Mouse (Mus musculus) CD4-positive, CD25-positive, alpha-beta regulatory T cell, adult 2 months (primary cell): Measurements from ENCODE around the gene Bicc1.

Experiments
- DNase-seq: peaks from one replicate; pipeline ENCODE4 v3.0.0-alpha.2; 2012; ENCODE audit warnings: low read depth, low spot score

Bicc1 gene

DNA sequence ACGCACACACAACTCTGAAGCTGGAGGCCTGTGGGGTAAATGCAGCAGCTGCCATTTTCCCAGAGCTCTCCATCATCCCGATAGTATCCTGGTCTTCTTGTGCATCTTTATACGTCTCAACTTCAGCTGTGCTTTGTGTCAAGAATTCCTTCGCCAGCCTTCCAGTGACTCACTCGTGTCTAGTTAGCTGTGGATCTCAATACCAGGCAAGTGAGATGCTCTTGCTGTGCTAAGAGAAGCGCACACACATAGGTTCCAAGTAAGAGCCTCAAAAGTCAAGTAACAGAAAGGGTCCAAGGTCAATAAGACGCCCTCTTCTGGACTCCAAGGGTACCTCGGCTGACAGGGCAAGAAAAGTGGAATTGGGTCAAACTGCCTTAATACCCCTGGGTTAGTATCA, 37.0 kb downstream of the Bicc1 start:
- no peak for DNase-seq

- no peak for DNase-seq
Measured at GRCm38 (mm10) chr10:71120769-71121165, 38.7 kb downstream of the Bicc1 start.

DNA sequence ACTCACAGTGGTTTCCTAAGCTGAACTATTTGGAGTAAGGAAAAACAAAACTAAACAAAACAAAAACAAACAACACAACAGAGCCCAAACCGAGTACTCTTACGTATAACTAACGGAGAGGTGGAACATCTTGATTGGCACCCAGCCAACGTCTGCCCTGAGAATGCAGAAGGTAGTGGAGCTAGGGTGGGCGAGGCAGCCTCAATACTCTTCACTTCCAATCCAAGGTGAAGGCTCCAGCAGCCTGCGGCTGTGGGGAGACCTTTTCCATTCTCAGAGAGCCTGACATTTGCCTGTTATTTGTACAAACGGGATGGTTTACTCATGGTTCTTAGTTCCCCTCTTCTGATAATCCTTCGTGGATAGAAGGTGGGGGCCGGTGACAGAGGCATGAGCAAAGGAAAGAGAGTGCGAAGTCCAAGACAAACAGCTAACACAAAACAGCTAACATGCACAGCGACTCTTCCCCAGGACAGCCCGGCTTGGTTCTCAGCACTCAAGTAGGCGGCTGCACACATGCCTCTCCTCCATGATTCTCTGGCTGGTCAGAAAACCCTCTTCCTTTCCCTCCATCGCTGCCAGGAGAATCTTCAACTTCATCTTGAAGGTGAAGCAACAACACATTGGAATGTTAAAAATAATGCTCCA, 39.3 kb downstream of the Bicc1 start:
- no peak for DNase-seq

GRCm38 (mm10) chr10:71119120-71119847, 40.2 kb downstream of the Bicc1 start:
- no peak for DNase-seq

- no peak for DNase-seq
Measured at GRCm38 (mm10) chr10:71117766-71118165, 41.7 kb downstream of the Bicc1 start.

- DNase-seq = no peak
Measured at GRCm38 (mm10) chr10:71114260-71114920, 45.1 kb downstream of the Bicc1 start.

GRCm38 (mm10) chr10:71106491-71107205, 52.9 kb downstream of the Bicc1 start:
- DNase-seq = no peak

DNA sequence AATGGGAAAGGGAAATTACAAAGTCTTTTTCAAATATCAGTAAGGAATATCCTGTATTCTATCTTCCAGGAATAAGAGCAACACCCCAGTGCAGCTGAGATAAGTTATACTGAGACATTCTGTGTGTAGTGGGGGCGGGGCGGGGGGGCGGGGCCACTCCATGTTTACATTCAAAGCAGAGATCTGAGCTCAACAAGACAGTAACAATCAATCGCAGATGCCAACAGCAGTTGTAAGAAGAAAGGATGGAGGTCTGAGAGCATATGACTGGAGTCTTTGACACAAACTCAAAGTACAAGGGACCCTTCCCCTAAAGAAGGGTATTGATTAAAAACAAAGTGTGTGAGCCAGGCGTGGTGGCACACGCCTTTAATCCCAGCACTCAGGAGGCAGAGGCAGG, 54.7 kb downstream of the Bicc1 start:
- DNase-seq = no peak

DNA sequence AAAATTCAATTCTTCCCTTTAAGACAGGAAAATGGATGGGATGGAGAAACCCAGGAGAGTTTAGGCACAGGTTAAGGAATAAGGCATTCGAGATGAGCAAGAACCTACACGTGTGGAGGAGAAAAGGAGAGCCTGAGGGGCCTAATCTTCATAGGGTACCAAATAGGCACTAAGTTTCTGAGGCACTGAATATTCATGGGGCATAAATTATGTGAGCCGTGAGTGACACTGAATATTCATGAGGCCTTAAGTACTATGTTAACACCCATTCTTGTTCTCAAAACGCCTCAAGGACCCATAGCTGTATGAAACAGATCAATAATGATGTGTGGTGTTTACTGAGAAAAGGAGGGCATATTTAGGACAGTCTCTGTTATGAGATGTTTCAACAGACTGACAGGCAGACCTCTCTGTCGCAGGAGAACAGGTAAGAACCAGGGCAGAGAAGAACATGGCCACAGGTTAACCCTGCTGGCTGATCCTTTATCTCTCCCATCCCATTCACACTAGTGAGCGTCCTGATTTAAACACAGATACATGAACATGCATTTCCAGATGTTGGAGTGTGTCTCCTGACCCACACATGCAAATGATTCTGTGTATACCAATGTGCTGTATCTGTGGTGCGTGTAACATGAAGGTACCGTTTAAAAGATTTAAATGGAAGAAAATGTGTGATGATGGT, 58.5 kb downstream of the Bicc1 start:
- DNase-seq = no peak

- no peak for DNase-seq
Measured at GRCm38 (mm10) chr10:71094707-71095254, 64.7 kb downstream of the Bicc1 start.

GRCm38 (mm10) chr10:71093312-71093711, 66.2 kb downstream of the Bicc1 start:
- no peak for DNase-seq

GRCm38 (mm10) chr10:71087359-71087716, 72.2 kb downstream of the Bicc1 start:
- no peak for DNase-seq

DNA sequence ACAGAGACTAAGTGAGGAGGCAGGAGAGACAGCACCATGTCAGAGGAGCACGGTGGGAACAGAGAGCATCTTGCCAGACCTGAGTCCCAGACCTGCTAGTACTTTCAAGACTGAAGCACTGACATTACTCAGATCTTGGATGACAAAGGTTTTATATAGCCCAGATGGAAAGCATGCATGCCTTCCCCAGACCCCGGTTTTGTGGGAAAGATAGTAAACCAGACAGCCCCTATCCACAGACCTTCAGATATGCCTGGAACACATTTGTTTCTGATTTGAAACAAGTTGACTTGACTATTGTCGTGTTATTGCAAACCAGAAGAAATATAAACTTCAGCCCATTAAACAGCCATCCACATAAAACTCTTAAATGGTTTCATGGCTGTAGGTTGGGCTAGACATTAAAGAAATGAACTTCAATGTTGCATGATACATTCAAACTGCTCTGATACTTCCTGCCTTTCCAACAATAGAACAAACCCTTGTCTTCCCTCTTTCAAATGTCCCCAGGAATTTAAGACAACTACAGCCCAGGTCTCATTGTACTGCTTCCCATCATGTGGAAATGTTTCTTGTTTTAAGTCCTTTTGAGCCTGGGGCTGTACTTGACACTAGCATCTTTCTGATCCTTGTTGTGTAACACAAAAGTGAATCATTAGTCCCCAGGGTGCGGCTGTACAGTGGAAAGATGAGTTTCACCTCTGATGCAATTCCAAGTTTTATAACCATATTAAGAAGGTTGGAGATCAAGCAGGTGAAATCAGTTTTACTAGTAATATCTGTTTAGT, 72.7 kb downstream of the Bicc1 start:
- DNase-seq = no peak

GRCm38 (mm10) chr10:71082986-71083385, 76.5 kb downstream of the Bicc1 start:
- DNase-seq = no peak

DNA sequence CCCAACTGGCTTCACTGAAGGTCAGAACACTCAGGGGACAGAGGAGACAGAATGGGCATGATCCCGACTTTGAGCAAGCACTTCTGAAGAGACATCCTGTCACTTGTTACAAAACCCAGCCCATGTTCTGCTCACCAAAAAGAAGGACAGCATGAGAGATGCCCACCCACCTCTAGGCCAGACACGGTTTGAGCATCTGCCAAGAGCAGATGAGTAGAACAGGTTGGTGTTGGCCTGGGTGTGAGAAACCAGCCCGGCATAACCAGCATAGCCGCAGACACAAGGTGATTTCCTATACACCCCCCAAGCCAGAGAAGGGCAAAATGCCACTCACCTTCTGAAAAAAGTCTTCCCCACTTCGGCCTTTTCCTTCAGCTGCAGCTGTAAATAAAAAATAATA, 80.6 kb downstream of the Bicc1 start:
- DNase-seq = no peak

DNA sequence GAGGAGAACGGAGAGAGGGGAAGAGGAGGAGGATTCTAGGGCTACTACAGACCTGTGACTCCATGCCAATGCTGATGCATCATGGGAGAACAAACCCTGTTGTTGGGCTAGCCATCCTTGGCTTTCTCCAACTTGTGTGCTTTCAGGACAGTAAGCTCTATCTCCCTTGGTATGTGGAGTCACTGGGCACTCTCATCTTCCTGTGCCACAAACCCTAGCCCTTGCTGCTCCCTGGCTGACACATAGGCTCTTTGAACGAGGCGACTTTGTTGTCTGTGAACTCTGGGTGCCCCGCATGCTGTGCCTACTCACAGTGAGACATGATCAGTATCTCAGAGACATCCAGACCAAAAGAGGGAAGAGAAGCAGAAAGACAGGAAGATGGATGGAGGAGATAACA, 94.5 kb downstream of the Bicc1 start:
- no peak for DNase-seq

- DNase-seq = no peak
Measured at GRCm38 (mm10) chr10:71064576-71064975, 94.9 kb downstream of the Bicc1 start.

DNA sequence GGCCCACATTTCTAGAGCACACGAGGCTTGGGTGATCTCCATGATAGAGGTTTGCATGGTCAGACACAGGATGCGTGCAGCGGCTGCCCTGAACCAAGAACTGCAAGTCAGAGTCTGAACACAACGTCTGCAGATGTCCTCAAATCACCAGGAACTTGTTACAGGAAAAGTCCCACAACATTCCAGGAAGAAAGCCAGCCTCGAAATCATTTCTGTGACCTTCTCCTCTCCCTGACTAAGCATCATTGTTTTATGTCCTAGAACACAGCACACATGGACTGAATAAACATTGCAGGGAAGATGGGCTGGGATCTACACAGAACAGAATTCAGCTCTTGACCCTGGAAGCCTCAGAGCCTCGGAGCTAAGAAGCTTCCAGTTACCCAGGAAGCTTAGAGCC, 97.3 kb downstream of the Bicc1 start:
- no peak for DNase-seq

- no peak for DNase-seq
Measured at GRCm38 (mm10) chr10:71060269-71060668, 99.2 kb downstream of the Bicc1 start.

DNA sequence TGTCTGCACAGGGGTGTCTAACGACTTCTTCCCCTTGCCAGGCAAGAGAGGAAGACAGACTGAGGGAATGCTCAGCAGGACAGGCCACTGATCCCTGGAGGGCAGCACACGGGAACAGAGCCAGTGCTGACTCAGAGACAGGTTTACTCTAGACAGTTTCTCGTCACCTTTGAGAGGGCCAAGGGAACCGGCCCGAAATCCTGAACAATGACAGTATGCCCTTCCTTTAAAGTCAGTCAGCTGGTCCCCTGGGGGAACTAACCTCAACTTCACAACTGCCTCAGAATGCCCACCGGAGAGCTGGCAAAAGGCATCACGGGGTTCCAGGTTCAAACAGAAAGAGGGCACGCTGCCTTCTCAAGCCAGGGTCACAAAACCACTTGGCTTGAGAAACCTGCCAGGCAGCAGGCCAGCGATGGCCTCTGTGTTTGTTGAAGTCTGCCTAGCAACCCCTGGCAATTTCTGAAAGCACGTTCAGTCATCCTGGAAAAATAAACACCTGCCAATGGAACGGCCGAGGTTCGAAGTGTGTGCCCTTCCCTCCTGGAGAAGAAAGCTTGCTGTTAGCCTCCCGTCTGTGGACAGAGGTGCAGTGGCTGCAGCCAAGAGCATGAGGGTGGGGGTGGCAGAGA, 100.8 kb downstream of the Bicc1 start:
- DNase-seq = no peak
